Mouse (Mus musculus): Measurements from ENCODE around the gene Inca1.

GRCm38 (mm10) chr11:70671333-70672047, 28.5 kb downstream of the Inca1 start:
- TF ChIP-seq CHD2 (IDR thresholded peaks at IDR 0.05; ENCODE audit: low read length): no peak
- TF ChIP-seq EP300 (IDR thresholded peaks at IDR 0.05; ENCODE audit: low read depth in 1 of 2, low read length in 2 of 2): no peak
- no peak for TF ChIP-seq SIN3A (IDR thresholded peaks at IDR 0.05; ENCODE audit: low read length)
- no peak for TF ChIP-seq GATA1 (IDR thresholded peaks at IDR 0.05; ENCODE audit: low read depth, low read length)
- TF ChIP-seq ZC3H11A (IDR thresholded peaks at IDR 0.05; ENCODE audit: low read depth, low read length): no peak
- TF ChIP-seq UBTF (IDR thresholded peaks at IDR 0.05; ENCODE audit: borderline replicate concordance, insufficient read depth, low read depth, low read length): no peak
- TF ChIP-seq CTCF (IDR thresholded peaks at IDR 0.05 in 2 of 3, conservative IDR thresholded peaks at IDR 0.05 in 1 of 3; ENCODE audit: control insufficient read depth in 1 of 3, insufficient read depth in 1 of 3, low read depth in 2 of 3, low read length in 3 of 3, poor library complexity in 1 of 3, severe bottlenecking in 1 of 3): no peak
- TF ChIP-seq BHLHE40 (IDR thresholded peaks at IDR 0.05; ENCODE audit: borderline replicate concordance, low read depth, low read length): no peak
- no peak; the same call in 1 of the 2 replicates for TF ChIP-seq POLR2AphosphoS2 (IDR thresholded peaks at IDR 0.05; ENCODE audit: low read length)
- TF ChIP-seq POLR2A (IDR thresholded peaks at IDR 0.05; ENCODE audit: control insufficient read depth in 1 of 2, insufficient read depth in 1 of 2, low read depth in 1 of 2, low read length in 2 of 2, poor library complexity in 1 of 2): no peak
- TF ChIP-seq POLR2AphosphoS5 (IDR thresholded peaks at IDR 0.05; ENCODE audit: borderline replicate concordance, low read depth, low read length): no peak
- no peak for TF ChIP-seq ELF1 (IDR thresholded peaks at IDR 0.05; ENCODE audit: low read depth, low read length)

All from MEL (cell line).